Mouse (Mus musculus) C2C12 (cell line): Measurements from ENCODE around the gene Lrch4. TPM values are rescaled to one million over a fixed set of nuclear protein-coding genes. Genes with fewer than 3 reads are reported as not detected.

Source experiments
- H3K27me3 ChIP-seq: one replicate; pipeline ENCODE4 v1.6.1; 2011; ENCODE audit not compliant: control insufficient read depth, insufficient read depth, insufficient read length
- H3K36me3 ChIP-seq: one replicate; pipeline ENCODE4 v1.6.1; 2011; ENCODE audit not compliant: control insufficient read depth, insufficient read depth
- H3K4me3 ChIP-seq: one replicate; pipeline ENCODE4 v1.5.1; 2011; ENCODE audit warnings: mild to moderate bottlenecking, control low read depth; ENCODE audit not compliant: poor library complexity, insufficient read depth, severe bottlenecking
- H3K79me2 ChIP-seq: one replicate; pipeline ENCODE4 v1.6.1; 2011; ENCODE audit not compliant: control insufficient read depth, insufficient read depth
- H3K79me3 ChIP-seq: one replicate; pipeline ENCODE4 v1.6.1; 2011; ENCODE audit warnings: low read depth, control low read depth
- H3ac ChIP-seq: one replicate; pipeline ENCODE3; 2011; ENCODE audit warnings: low read depth; ENCODE audit not compliant: control insufficient read depth, insufficient read length
- CEBPB ChIP-seq: IDR thresholded peaks from one replicate; pipeline ENCODE4 v1.6.1; 2011; ENCODE audit warnings: low read depth, mild to moderate bottlenecking, control low read depth, moderate library complexity
- CTCF ChIP-seq: IDR thresholded peaks from one replicate; pipeline ENCODE4 v1.5.1; 2011; ENCODE audit not compliant: control insufficient read depth, insufficient read depth, insufficient read length
- FOSL1 ChIP-seq: IDR thresholded peaks from one replicate; pipeline ENCODE4 v1.8.0; 2011; ENCODE audit warnings: mild to moderate bottlenecking, low read length; ENCODE audit not compliant: poor library complexity, insufficient read depth, severe bottlenecking
- MAX ChIP-seq: IDR thresholded peaks from one replicate; pipeline ENCODE4 v1.6.1; 2011; ENCODE audit warnings: mild to moderate bottlenecking, control low read depth
- MYOD1 ChIP-seq: IDR thresholded peaks from one replicate; pipeline ENCODE4 v1.6.1; 2011; ENCODE audit warnings: low read depth; ENCODE audit not compliant: control insufficient read depth, insufficient read length
- MYOG ChIP-seq: IDR thresholded peaks from one replicate; pipeline ENCODE4 v1.6.1; 2011; ENCODE audit not compliant: control insufficient read depth, insufficient read length; ENCODE audit errors: extremely low read depth
- USF1 ChIP-seq: IDR thresholded peaks from one replicate; pipeline ENCODE4 v1.6.1; 2011; ENCODE audit warnings: low read depth, mild to moderate bottlenecking, control low read depth, moderate library complexity
- polyA plus RNA-seq: library from polyadenylated mRNA; unstranded; fragments of >200 nt; fragmentation: generic; extraction: Trizol; gene quantifications from one replicate; pipeline ENCODE4 v1.2.1, GENCODE M21; 2012; ENCODE audit warnings: missing spikeins

The Lrch4 gene
- polyA plus RNA-seq, 1 experiment = 27.5 TPM

GRCm38 (mm10) chr5:137644484-137644883 lies 15.6 kb downstream of the Lrch4 start:
- Histone ChIP-seq H3K79me2 (no peaks in the 10 kb centered on the region), H3ac (no peak overlapping the region), H3K36me3 (peaks cover 31% of the 10 kb centered on the region), H3K4me3 (no peak overlapping the region), H3K79me3 (no peaks in the 10 kb centered on the region), H3K27me3 (no peaks in the 10 kb centered on the region)
- no peak for TF ChIP-seq USF1
- no peak for TF ChIP-seq MAX
- no peak for TF ChIP-seq MYOG

DNA sequence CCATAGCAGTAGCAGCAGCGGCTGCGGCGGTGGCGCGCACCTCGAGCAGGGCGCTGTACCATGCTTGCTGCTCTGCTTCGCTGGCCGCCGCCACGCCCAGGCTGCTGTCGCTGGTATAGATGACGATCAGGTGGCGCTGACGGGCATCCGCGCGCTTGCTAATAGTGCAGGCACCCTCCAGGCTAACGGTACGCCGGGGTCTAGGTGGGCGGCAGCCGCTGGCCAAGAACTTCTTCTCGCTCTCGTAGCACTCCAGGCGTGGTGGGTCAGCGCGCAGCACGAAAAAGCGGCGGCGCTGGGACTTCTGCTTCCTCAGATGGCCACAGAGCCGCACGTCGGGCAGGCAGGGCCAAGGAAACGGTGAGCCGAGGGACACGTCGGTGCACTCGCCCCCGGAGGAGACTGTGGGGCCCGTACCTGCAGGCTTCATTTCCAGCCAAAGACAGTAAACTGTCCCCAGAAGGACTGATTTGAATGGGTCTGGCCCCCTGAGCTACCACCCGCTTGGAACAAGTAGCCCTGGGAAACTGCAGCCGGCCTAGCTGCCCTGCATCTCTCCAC lies 16.2 kb downstream of the Lrch4 start:
- H3ac ChIP-seq = no peak overlapping the region
- no peaks in the 10 kb centered on the region for H3K79me2 ChIP-seq
- no peak overlapping the region for H3K4me3 ChIP-seq
- no peak for TF ChIP-seq MYOG
- TF ChIP-seq CEBPB = no peak
- TF ChIP-seq USF1 = no peak
- TF ChIP-seq MAX = no peak
- no peak for TF ChIP-seq CTCF
- TF ChIP-seq MYOD1 = no peak
- peaks cover 26% of the 10 kb centered on the region for H3K36me3 ChIP-seq
- H3K79me3 ChIP-seq = no peaks in the 10 kb centered on the region
- no peaks in the 10 kb centered on the region for H3K27me3 ChIP-seq

DNA sequence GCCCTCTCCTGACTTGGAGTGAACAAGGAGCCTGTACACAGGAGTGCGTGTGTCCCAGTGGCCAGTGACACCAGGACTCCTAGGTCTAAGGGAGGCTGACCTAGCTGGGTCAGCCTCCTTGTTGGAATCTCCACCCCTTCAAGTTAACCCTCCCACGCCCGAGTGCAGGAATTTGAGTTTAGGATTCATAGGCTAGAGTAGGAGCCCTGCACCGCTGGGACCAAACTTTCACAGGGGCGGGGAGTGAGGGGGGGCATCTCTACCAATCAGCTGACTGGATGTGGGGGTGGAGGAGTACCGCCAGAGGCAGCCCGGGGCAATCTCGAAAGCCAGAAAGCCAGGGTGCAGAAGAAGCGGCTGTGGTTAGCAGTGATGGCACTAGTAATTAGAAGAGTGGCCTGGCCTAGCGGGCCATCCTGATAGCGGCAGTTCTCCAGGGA lies 16.8 kb downstream of the Lrch4 start, which contains the start of gene Irs3:
Gene Irs3 (minus strand): TSS at position 63 of the 440 bp plus-strand sequence.
- Histone ChIP-seq H3K79me2 (no peaks in the 10 kb centered on the region), H3K79me3 (no peaks in the 10 kb centered on the region), H3K27me3 (no peaks in the 10 kb centered on the region), H3K36me3 (peaks cover 21% of the 10 kb centered on the region), H3ac (no peak within 1 kb of the TSS), H3K4me3 (no peak within 1 kb of the TSS)
- TF ChIP-seq MYOD1 = no peak
- TF ChIP-seq FOSL1 = no peak
- TF ChIP-seq USF1 = no peak
- TF ChIP-seq MYOG = no peak
- no peak for TF ChIP-seq CTCF

- Histone ChIP-seq H3K79me2 (no peaks in the 10 kb centered on the region), H3K27me3 (no peaks in the 10 kb centered on the region), H3K36me3 (peaks cover 3% of the 10 kb centered on the region), H3K4me3 (no peak overlapping the region), H3K79me3 (no peaks in the 10 kb centered on the region), H3ac (no peak overlapping the region)
- TF ChIP-seq CTCF (no peak), FOSL1 (no peak), CEBPB (no peak), USF1 (no peak), MYOD1 (no peak), MYOG (no peak), MAX (no peak)
These were observed 19.1 kb downstream of the Lrch4 start for GRCm38 (mm10) chr5:137647827-137648601.

DNA sequence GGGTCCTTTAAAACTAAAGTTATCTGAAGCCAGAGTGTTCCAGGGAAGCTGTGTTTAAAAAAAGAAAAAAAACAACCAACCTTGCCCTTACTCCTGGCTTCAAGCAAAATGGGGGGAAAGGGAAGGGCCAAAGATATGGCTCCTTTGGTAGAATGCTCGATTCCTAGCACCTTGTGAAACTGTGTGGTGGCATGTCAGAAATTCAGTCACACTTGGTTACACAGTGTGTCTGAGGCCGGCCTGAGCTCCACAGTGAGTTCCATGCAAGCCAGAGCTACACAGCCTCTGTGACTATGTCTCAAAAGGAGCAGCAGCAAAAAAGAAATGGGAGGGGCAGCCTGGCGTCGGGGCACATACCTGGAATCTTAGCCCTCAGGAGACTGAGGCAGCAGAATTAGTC lies 20.3 kb downstream of the Lrch4 start:
- Histone ChIP-seq H3K79me2 (no peaks in the 10 kb centered on the region), H3ac (no peak overlapping the region), H3K27me3 (no peaks in the 10 kb centered on the region), H3K4me3 (no peak overlapping the region), H3K36me3 (peaks cover 7% of the 10 kb centered on the region), H3K79me3 (no peaks in the 10 kb centered on the region)
- TF ChIP-seq MYOG (no peak), USF1 (no peak), CEBPB (no peak), MYOD1 (no peak), MAX (no peak), FOSL1 (no peak), CTCF (no peak)
